In the genomic region with DNA sequence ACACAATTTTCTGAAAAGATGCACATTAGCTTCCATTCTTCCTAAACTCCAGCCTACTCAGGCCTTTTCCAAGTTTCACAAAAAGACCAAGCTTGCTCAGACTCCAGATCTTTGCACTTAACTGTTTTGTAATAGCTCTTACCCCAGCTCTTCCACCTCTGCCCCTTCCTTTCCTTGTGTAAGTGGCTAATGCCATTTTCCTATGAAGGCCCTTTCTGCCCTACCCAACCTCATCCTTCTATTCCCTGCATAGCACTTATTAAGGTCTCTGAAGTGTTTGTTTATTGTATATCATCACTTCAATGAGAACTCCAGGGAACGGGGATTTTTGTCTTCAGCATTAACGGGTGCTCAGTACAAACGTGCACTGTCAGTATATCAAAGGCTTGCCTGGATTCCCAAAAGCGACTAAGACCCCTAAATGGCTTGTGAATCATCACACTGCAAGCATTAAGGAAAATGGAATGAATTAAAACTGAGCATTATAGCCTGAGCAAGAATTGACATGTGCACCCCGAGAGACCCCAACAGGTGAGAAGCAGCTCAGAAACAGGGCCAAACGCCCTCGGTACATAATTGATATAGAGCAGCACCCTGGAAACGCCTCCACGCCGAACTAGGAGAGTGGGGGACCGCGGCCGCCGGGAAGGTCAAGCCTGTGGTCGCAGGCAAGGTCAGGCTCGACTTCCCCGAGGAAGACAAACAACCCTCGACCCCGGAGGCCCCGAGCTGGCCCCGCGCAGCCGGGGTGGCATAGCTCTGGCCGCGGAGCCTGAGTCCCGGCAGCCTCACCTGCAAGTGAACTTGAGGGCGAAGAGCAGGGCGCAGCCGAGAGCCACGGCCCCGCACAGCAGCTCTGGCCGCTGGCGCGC, we compare ENCODE assay signal across 8 mouse cellular contexts. TPM values are rescaled to one million over a fixed set of nuclear protein-coding genes. Genes with fewer than 3 reads are reported as not detected.
A peak's percentile ranks its signal among the peaks of the same experiment; 100 is the strongest.
DNase-seq lines count a peak whose midpoint lies in the region; ATAC-seq and TF ChIP-seq lines count a peak whose summit lies in the region.

No protein-coding gene starts in this region.

- H3K27ac ChIP-seq in heart, embryonic 11.5 days (ENCODE audit: low read depth, low read length), result peak overlapping the region; percentile 98
- H3K27ac ChIP-seq in CH12.LX (ENCODE audit: insufficient read depth, low read depth), result peak overlapping the region; percentile 54
- peak overlapping the region; percentile 84 for H3K27ac ChIP-seq in hindbrain, embryonic 14.5 days
- peak overlapping the region; percentile 97 for H3K27ac ChIP-seq in lung, postnatal 0 days (ENCODE audit: low read length)

- ATAC-seq in heart, embryonic 11.5 days (replicated peaks; ENCODE audit: insufficient number of reproducible peaks, low FRiP score, low TSS enrichment), result peak; percentile 40; the same call in 1 of the 2 replicates
- 0 out of 2 replicates have a peak, but pooled peaks have one; percentile 0 for ATAC-seq in hindbrain, embryonic 14.5 days (ENCODE audit: low FRiP score)
- ATAC-seq in lung, postnatal 0 days, result no peak

- no peak for TF ChIP-seq RAD21 in CH12.LX (IDR thresholded peaks at IDR 0.05; ENCODE audit: low read depth, low read length)

- dilution Hi-C loops in CH12.LX (cut with MboI; ENCODE audit: extremely low pct_ligation_motif_present, extremely low pct_unique_long_range_greater_than_20kb, low sequenced_read_pairs), result no loop called here

- no peaks in the 10 kb centered on the region for H3K27me3 ChIP-seq in heart, embryonic 11.5 days (ENCODE audit: control insufficient read depth, insufficient read depth, low read length)
- H3K27me3 ChIP-seq in CH12.LX (replicated peaks), result no peaks in the 10 kb centered on the region
- no peaks in the 10 kb centered on the region for H3K27me3 ChIP-seq in hindbrain, embryonic 14.5 days (ENCODE audit: control insufficient read depth, insufficient read depth, low read length)
- H3K27me3 ChIP-seq in lung, postnatal 0 days (replicated peaks; ENCODE audit: insufficient read depth, low read length), result no peaks in the 10 kb centered on the region

- intact Hi-C loops in heart, postnatal 36 days (cut with DNase I), result loop anchor here (2.0 to 5.0 kb wide), 4 partner anchors 67 to 346 kb away; a partner anchor contains a TSS

- peaks cover 55% of the 10 kb centered on the region for H3K79me2 ChIP-seq in CH12.LX (replicated peaks; ENCODE audit: control insufficient read depth, extremely low read depth, insufficient read depth, poor library complexity, severe bottlenecking)

- TF ChIP-seq CTCF in CH12.LX (conservative IDR thresholded peaks at IDR 0.05 in 1 of 2, IDR thresholded peaks at IDR 0.05 in 1 of 2; ENCODE audit: low read depth in 2 of 2, low read length in 2 of 2), result no peak
- no peak for TF ChIP-seq CTCF in lung, postnatal 0 days (IDR thresholded peaks at IDR 0.05)

- in situ Hi-C loops in CH12.LX (cut with MboI; ENCODE audit: low pct_ligation_motif_present, low pct_unique_long_range_greater_than_20kb, low sequenced_read_pairs), result no loop called here

- no peak for TF ChIP-seq POLR2A in CH12.LX (IDR thresholded peaks at IDR 0.05; ENCODE audit: low read depth, low read length)

- under 1% methylated on average over 34 of the region's 34 CpGs for WGBS in heart, embryonic 11.5 days (ENCODE audit: insufficient replicate concordance)
- under 1% methylated on average over 31 of the region's 34 CpGs for WGBS in hindbrain, embryonic 14.5 days
- under 1% methylated on average over 30 of the region's 34 CpGs for WGBS in lung, postnatal 0 days

- no peak for TF ChIP-seq EP300 in CH12.LX (IDR thresholded peaks at IDR 0.05; ENCODE audit: low read length)
- no peak for TF ChIP-seq EP300 in lung, postnatal 0 days (IDR thresholded peaks at IDR 0.05)

- no peak for DNase-seq in heart, postnatal 36 days
- DNase-seq in CH12.LX (ENCODE audit: extremely low read depth), result peak; percentile 19
- DNase-seq in embryo, embryonic 10.5 days (ENCODE audit: low spot score), result peak; percentile 30
- DNase-seq in hindbrain, embryonic 14.5 days (ENCODE audit: low spot score), result no peak
- peak; percentile 68 for DNase-seq in lung, postnatal 0 days (ENCODE audit: low spot score)
- DNase-seq in thymus, adult 18-20 months, result no peak
- no peak for DNase-seq in spleen, postnatal 36 days (ENCODE audit: low spot score in 2 of 2)

- peak overlapping the region; percentile 97 for H3K9ac ChIP-seq in heart, embryonic 11.5 days (ENCODE audit: low read depth, low read length)
- H3K9ac ChIP-seq in CH12.LX (ENCODE audit: insufficient read depth, low read depth), result peak overlapping the region; percentile 93
- H3K9ac ChIP-seq in hindbrain, embryonic 14.5 days, result peak overlapping the region; percentile 82
- H3K9ac ChIP-seq in lung, postnatal 0 days (replicated peaks; ENCODE audit: low read depth), result peak overlapping the region; percentile 94

- H3K36me3 ChIP-seq in heart, embryonic 11.5 days (ENCODE audit: control insufficient read depth, insufficient read depth, low read length), result peaks cover 4% of the 10 kb centered on the region
- peaks cover 18 to 45% of the 10 kb centered on the region in 2 experiments for H3K36me3 ChIP-seq in CH12.LX (replicated peaks in 1 of 2; ENCODE audit: control insufficient read depth in 1 of 2, insufficient read depth in 1 of 2, low read length in 1 of 2)
- H3K36me3 ChIP-seq in hindbrain, embryonic 14.5 days (replicated peaks; ENCODE audit: control insufficient read depth, insufficient read depth), result peaks cover 24% of the 10 kb centered on the region
- peaks cover 4% of the 10 kb centered on the region; the same call in 1 of the 2 replicates for H3K36me3 ChIP-seq in lung, postnatal 0 days (ENCODE audit: insufficient read depth, low read length)

- peak overlapping the region; percentile 96 for H3K4me3 ChIP-seq in heart, embryonic 11.5 days (ENCODE audit: low read depth, low read length)
- H3K4me3 ChIP-seq in CH12.LX (replicated peaks in 1 of 3; ENCODE audit: low read depth in 2 of 3, low read length in 2 of 3, poor library complexity in 1 of 3), result peak overlapping the region; percentile 76 to 98 (median 96)
- H3K4me3 ChIP-seq in hindbrain, embryonic 14.5 days (replicated peaks; ENCODE audit: low read length), result peak overlapping the region; percentile 72
- peak overlapping the region; percentile 94 for H3K4me3 ChIP-seq in lung, postnatal 0 days (ENCODE audit: low read depth, low read length)

- no peaks in the 10 kb centered on the region for H3K9me3 ChIP-seq in heart, embryonic 11.5 days (replicated peaks; ENCODE audit: control insufficient read depth, low read length)
- H3K9me3 ChIP-seq in CH12.LX (replicated peaks; ENCODE audit: low read length), result no peaks in the 10 kb centered on the region
- H3K9me3 ChIP-seq in hindbrain, embryonic 14.5 days (ENCODE audit: control insufficient read depth, low read length), result no peaks in the 10 kb centered on the region
- no peaks in the 10 kb centered on the region for H3K9me3 ChIP-seq in lung, postnatal 0 days (ENCODE audit: low read length)

- peak overlapping the region; percentile 89 for H3K4me2 ChIP-seq in heart, embryonic 11.5 days
- H3K4me2 ChIP-seq in CH12.LX (ENCODE audit: insufficient read depth, low read depth, poor library complexity, severe bottlenecking), result peak overlapping the region; percentile 97
- peak overlapping the region; percentile 52 for H3K4me2 ChIP-seq in hindbrain, embryonic 14.5 days (replicated peaks)
- H3K4me2 ChIP-seq in lung, postnatal 0 days (replicated peaks; ENCODE audit: low read depth, low read length), result peak overlapping the region; percentile 74

- peaks cover 15% of the 10 kb centered on the region for H3K4me1 ChIP-seq in heart, embryonic 11.5 days (ENCODE audit: control insufficient read depth, insufficient read depth, low read length)
- peaks cover 3 to 53% of the 10 kb centered on the region in 2 experiments for H3K4me1 ChIP-seq in CH12.LX (ENCODE audit: control insufficient read depth in 1 of 2, insufficient read depth in 2 of 2)
- H3K4me1 ChIP-seq in hindbrain, embryonic 14.5 days (replicated peaks; ENCODE audit: control insufficient read depth, insufficient read depth, low read length), result peaks cover 27% of the 10 kb centered on the region
- H3K4me1 ChIP-seq in lung, postnatal 0 days (ENCODE audit: insufficient read depth, low read depth, low read length), result peaks cover 9% of the 10 kb centered on the region; the same call in 1 of the 2 replicates

TF ChIP-seq in CH12.LX, 34 proteins besides CTCF, POLR2A, EP300 and RAD21:
- no peak for TF ChIP-seq ZMIZ1 (IDR thresholded peaks at IDR 0.05; ENCODE audit: low read depth, low read length)
- TF ChIP-seq MAX (IDR thresholded peaks at IDR 0.05; ENCODE audit: low read length), result peak; percentile 10; the same call in 1 of the 2 replicates
- TF ChIP-seq HCFC1 (IDR thresholded peaks at IDR 0.05; ENCODE audit: low read depth, low read length), result no peak
- TF ChIP-seq POLR2AphosphoS2 (IDR thresholded peaks at IDR 0.05; ENCODE audit: low read depth, low read length), result no peak
- no peak for TF ChIP-seq GABPA (IDR thresholded peaks at IDR 0.05; ENCODE audit: insufficient replicate concordance, low read depth, low read length)
- no peak for TF ChIP-seq NRF1 (IDR thresholded peaks at IDR 0.05; ENCODE audit: low read depth, low read length)
- no peak for TF ChIP-seq KAT2A (IDR thresholded peaks at IDR 0.05; ENCODE audit: insufficient replicate concordance, low read length)
- TF ChIP-seq CHD1 (IDR thresholded peaks at IDR 0.05; ENCODE audit: low read depth, low read length), result 0 out of 2 replicates have a peak, but pooled peaks have one; percentile 60
- 0 out of 2 replicates have a peak, but pooled peaks have one; percentile 26 for TF ChIP-seq MEF2A (IDR thresholded peaks at IDR 0.05; ENCODE audit: borderline replicate concordance, low read depth, low read length)
- TF ChIP-seq CHD2 (IDR thresholded peaks at IDR 0.05; ENCODE audit: low read length), result 0 out of 2 replicates have a peak, but pooled peaks have one; percentile 19

RNA-seq across cellular contexts. Expression of a gene that starts 0.7 kb away (rescaled TPM):
- polyA plus RNA-seq in heart, embryonic 11.5 days (2014; fragmentation: Nextera tagmentation; extraction: Ambion mirVana), result 33.5 and 34.7 TPM in 2 replicates
- total RNA-seq in heart, postnatal 36 days (2021), result 10 to 100 TPM; 12.5 to 14.7 TPM
- total RNA-seq in CH12.LX (2012; rRNA removed) (51.3 and 63.0 TPM in 2 replicates), CH12.LX (2014; rRNA removed) (40.6 and 40.8 TPM in 2 replicates)
- polyA plus RNA-seq in CH12.LX (2012; ENCODE audit: insufficient read length, low read depth), result 60.3 and 63.2 TPM in 2 replicates
- 29.9 and 32.6 TPM in 2 replicates for polyA plus RNA-seq in hindbrain, embryonic 14.5 days (2014; fragmentation: Nextera tagmentation; extraction: Ambion mirVana)
- 27.5 and 29.2 TPM in 2 replicates for polyA plus RNA-seq in lung, postnatal 0 days (2015; fragmentation: Nextera tagmentation; extraction: Ambion mirVana)

RNA-seq across cellular contexts. Expression of a gene that starts 42.5 kb away (rescaled TPM):
- polyA plus RNA-seq in heart, embryonic 11.5 days (2014; fragmentation: Nextera tagmentation; extraction: Ambion mirVana), result 85.3 and 85.8 TPM in 2 replicates
- total RNA-seq in heart, postnatal 36 days (2021), result 10 to 100 TPM; 19.8 to 26.0 TPM
- total RNA-seq in CH12.LX (2012; rRNA removed) (78.6 and 85.3 TPM in 2 replicates), CH12.LX (2014; rRNA removed) (177 and 242 TPM in 2 replicates)
- polyA plus RNA-seq in CH12.LX (2012; ENCODE audit: insufficient read length, low read depth), result 171 and 177 TPM in 2 replicates
- polyA plus RNA-seq in hindbrain, embryonic 14.5 days (2014; fragmentation: Nextera tagmentation; extraction: Ambion mirVana), result 72.2 and 74.0 TPM in 2 replicates
- polyA plus RNA-seq in lung, postnatal 0 days (2015; fragmentation: Nextera tagmentation; extraction: Ambion mirVana), result 52.4 and 58.3 TPM in 2 replicates

Comparison
In these comparisons a context has a peak if more than half of its experiments do, and no peak if none do; other contexts are left out.
1. DNase-seq: peak in CH12.LX (single experiment), embryo, embryonic 10.5 days (single experiment) and lung, postnatal 0 days (single experiment); none in heart, postnatal 36 days (0 of 2), hindbrain, embryonic 14.5 days (single experiment), thymus, adult 18-20 months (0 of 2) and spleen, postnatal 36 days (0 of 2).
2. Peak in every context shown above with its lines, with median percentiles within 50 percentile points of each other: H3K27ac ChIP-seq, H3K4me2 ChIP-seq, H3K4me3 ChIP-seq and H3K9ac ChIP-seq.